Mouse (Mus musculus) ES-Bruce4 (cell line): ENCODE measurements at regions not wholly inside any gene's neighbourhood (a gene's known extent, or its start where the extent isn't known, plus 50 kb on each side); places are given as distances from the start of the nearest gene placed in this dataset.

Experiments
- CTCF ChIP-seq: IDR thresholded peaks from one replicate; pipeline ENCODE4 v1.8.1; 2011; ENCODE audit warnings: low read depth, low read length
- EP300 ChIP-seq: IDR thresholded peaks from 2 replicates; pipeline ENCODE4 v1.6.1; 2011; ENCODE audit warnings: low read depth, low read length; ENCODE audit not compliant: insufficient read depth

GRCm38 (mm10) chr13:63993857-63994477 is 95.1 kb downstream of the Hsd17b3 start:
- TF ChIP-seq EP300 (no peak), CTCF (no peak)
